Mouse (Mus musculus) central nervous system, embryonic 14 days (tissue): ENCODE data around the gene Nr1h4. TPM values are rescaled to one million over a fixed set of nuclear protein-coding genes. Genes with fewer than 3 reads are reported as not detected.

Experiments used
- polyA plus RNA-seq: library from polyadenylated mRNA; depleted of rRNA; stranded (reverse); fragments of >200 nt; gene quantifications from 2 replicates; pipeline ENCODE4 v1.2.3, GENCODE M21; 2012; rRNA removed

Gene Nr1h4
- 0.04 and 0.05 TPM in 2 replicates for polyA plus RNA-seq

GRCm38 (mm10) chr10:89532929-89533727 lies at the start of gene Nr1h4:
Gene Nr1h4, minus strand, starts transcription at chr10:89533585.

GRCm38 (mm10) chr10:89443623-89444151 lies 89.7 kb downstream of the Nr1h4 start, which contains the start of gene Gas2l3:
Gene Gas2l3, minus strand, starts transcription at chr10:89443967.

Other genes starting within 250 kb of the Nr1h4 start
- 6.9 and 7.0 TPM in 2 replicates for gene Ano4, start 188.8 kb downstream of the Nr1h4 start, polyA plus RNA-seq
- gene Gas2l3, start 89.6 kb downstream of the Nr1h4 start, polyA plus RNA-seq: 4.2 and 4.6 TPM in 2 replicates
- gene Slc17a8, start 87.7 kb upstream of the Nr1h4 start, polyA plus RNA-seq: 1.4 and 2.3 TPM in 2 replicates
- 41.4 and 46.2 TPM in 2 replicates for gene Scyl2, start 152.7 kb upstream of the Nr1h4 start, polyA plus RNA-seq
- 22.0 and 27.0 TPM in 2 replicates for gene Actr6, start 198.7 kb upstream of the Nr1h4 start, polyA plus RNA-seq
- 39.0 and 42.7 TPM in 2 replicates for gene Uhrf1bp1l, start 211.4 kb upstream of the Nr1h4 start, polyA plus RNA-seq